Mouse (Mus musculus) neural tube, embryonic 11.5 days (tissue): ENCODE measurements around the gene Alg5. TPM values are rescaled to one million over a fixed set of nuclear protein-coding genes. Genes with fewer than 3 reads are reported as not detected.

Experiments
- ATAC-seq: fragments of 200-750 bp; cut with Nextera tagmentation; 2 replicates; pipeline ENCODE4 v1.8.0; 2017; ENCODE audit warnings: moderate number of reproducible peaks, mild to moderate bottlenecking, moderate TSS enrichment, moderate library complexity; ENCODE audit not compliant: insufficient read depth, low FRiP score, low TSS enrichment
- DNase-seq: peaks from one replicate; pipeline ENCODE4 v3.0.0-alpha.2; 2015; ENCODE audit warnings: low spot score
- H3K27ac ChIP-seq: fragments of 300-500 bp; sonication (generic); 2 replicates; pipeline ENCODE4 v1.5.1; 2014; ENCODE audit warnings: low read depth, mild to moderate bottlenecking, low read length
- H3K27me3 ChIP-seq: fragments of 300-500 bp; sonication (generic); 2 replicates; pipeline ENCODE4 v1.6.1; 2014; ENCODE audit warnings: mild to moderate bottlenecking, low read length, mixed read lengths; ENCODE audit not compliant: control insufficient read depth, insufficient read depth
- H3K36me3 ChIP-seq: fragments of 300-500 bp; sonication (generic); 2 replicates; pipeline ENCODE4 v1.6.1; 2014; ENCODE audit warnings: mild to moderate bottlenecking, low read length, moderate library complexity, mixed read lengths; ENCODE audit not compliant: control insufficient read depth, insufficient read depth
- H3K4me1 ChIP-seq: fragments of 300-500 bp; sonication (generic); 2 replicates; pipeline ENCODE4 v1.6.1; 2014; ENCODE audit warnings: low read length, mixed read lengths; ENCODE audit not compliant: control insufficient read depth, insufficient read depth
- H3K4me2 ChIP-seq: fragments of 300-500 bp; sonication (generic); 2 replicates; pipeline ENCODE4 v1.6.1; 2014; ENCODE audit warnings: low read depth, mild to moderate bottlenecking, moderate library complexity
- H3K4me3 ChIP-seq: fragments of 300-500 bp; sonication (generic); 2 replicates; pipeline ENCODE4 v1.5.1; 2014; ENCODE audit warnings: low read depth, low read length
- H3K9ac ChIP-seq: fragments of 300-500 bp; sonication (generic); 2 replicates; pipeline ENCODE4 v1.6.1; 2014; ENCODE audit warnings: mild to moderate bottlenecking, low read length
- H3K9me3 ChIP-seq: fragments of 300-500 bp; sonication (generic); 2 replicates; pipeline ENCODE4 v1.6.1; 2016; ENCODE audit warnings: low read length; ENCODE audit not compliant: control insufficient read depth
- WGBS: fragments of 180-500 bp; shearing (Covaris S2); extraction: QIAGEN DNeasy Blood & Tissue Kit; methylation state at CpG from one replicate; pipeline ENCODE4 v1.1.7; 2014; 5-methylcytosine and 5-hydroxymethylcytosine counted together
- polyA plus RNA-seq: library from polyadenylated mRNA; unstranded; fragments of >200 nt; fragmentation: Nextera tagmentation; extraction: Ambion mirVana; gene quantifications from 2 replicates; pipeline ENCODE4 v1.2.1, GENCODE M21; 2014

Alg5 gene
- polyA plus RNA-seq, 1 experiment from 2014 or later = 38.6 TPM

DNA sequence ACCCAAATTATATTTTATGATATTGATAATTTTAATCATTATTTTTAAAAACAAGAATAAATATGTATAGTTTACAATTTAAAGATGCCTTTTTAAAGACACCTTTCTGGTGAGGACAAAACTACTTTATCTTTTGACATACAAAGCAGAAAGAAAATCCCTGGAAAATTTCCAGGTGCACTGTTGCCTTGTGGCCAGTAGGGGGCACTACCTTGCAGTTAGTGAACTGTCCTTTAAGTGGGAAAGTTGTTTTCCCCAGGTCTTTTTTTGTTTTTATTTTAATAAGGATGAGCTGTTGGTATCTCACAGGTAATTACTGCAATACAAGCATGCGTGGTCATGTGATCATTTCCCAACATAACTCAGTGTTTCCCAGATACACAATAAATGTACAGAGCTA, 60.5 kb downstream of the Alg5 start:
- H3K4me1 ChIP-seq = no peaks in the 10 kb centered on the region
- H3K4me3 ChIP-seq = no peak overlapping the region
- H3K27ac ChIP-seq = no peak overlapping the region
- H3K9ac ChIP-seq = no peak overlapping the region
- H3K9me3 ChIP-seq = no peaks in the 10 kb centered on the region
- H3K4me2 ChIP-seq = no peak overlapping the region
- DNase-seq (no peak), ATAC-seq (no peak)
- 96% methylated on average over 1 of the region's 1 CpGs for WGBS
- no peaks in the 10 kb centered on the region for H3K36me3 ChIP-seq
- no peaks in the 10 kb centered on the region for H3K27me3 ChIP-seq

DNA sequence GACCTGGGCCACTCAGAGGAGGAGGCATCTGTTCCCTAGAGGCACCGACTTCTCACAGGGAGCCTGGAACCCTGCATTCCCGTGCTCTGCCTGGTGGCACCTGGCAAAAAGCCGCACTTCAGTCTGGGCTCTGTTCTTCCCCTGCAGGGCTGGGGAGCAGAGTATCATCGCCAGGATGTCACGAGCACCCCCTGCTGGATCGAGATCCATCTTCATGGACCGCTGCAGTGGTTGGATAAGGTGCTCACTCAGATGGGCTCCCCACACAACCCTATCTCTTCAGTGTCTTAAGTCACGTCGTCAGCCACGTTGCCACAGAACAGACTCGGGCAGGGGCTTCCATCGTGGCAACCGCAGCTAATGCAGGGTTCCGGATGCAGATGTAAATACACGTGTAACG, 61.9 kb downstream of the Alg5 start:
- no peak overlapping the region for H3K4me2 ChIP-seq
- no peak for ATAC-seq
- 35% methylated on average over 16 of the region's 16 CpGs for WGBS
- no peaks in the 10 kb centered on the region for H3K9me3 ChIP-seq
- H3K4me1 ChIP-seq = no peaks in the 10 kb centered on the region
- no peaks in the 10 kb centered on the region for H3K27me3 ChIP-seq
- no peak overlapping the region for H3K9ac ChIP-seq
- no peak overlapping the region for H3K4me3 ChIP-seq
- H3K27ac ChIP-seq = no peak overlapping the region
- peak; percentile 62 for DNase-seq
- H3K36me3 ChIP-seq = no peaks in the 10 kb centered on the region

Other genes with a start within 250 kb of the Alg5 start
- gene Supt20, start 42.7 kb upstream of the Alg5 start, polyA plus RNA-seq = 109 and 114 TPM in 2 replicates
- 0.41 TPM in 1 of 2 replicates, not detected in the other for gene Gm21958, start 21.2 kb upstream of the Alg5 start, polyA plus RNA-seq
- gene Exosc8, start 146 bp upstream of the Alg5 start, polyA plus RNA-seq = 138 and 142 TPM in 2 replicates
- gene Smad9, start 20.0 kb downstream of the Alg5 start, polyA plus RNA-seq = 0.43 and 0.57 TPM in 2 replicates
- 50.4 and 56.6 TPM in 2 replicates for gene Rfxap, start 72.3 kb downstream of the Alg5 start, polyA plus RNA-seq
- 0.29 and 0.57 TPM in 2 replicates for gene Sertm1, start 180.3 kb downstream of the Alg5 start, polyA plus RNA-seq